ENCODE assay signal across 16 mouse cellular contexts in genomic region chr5:38136247-38136646, GRCm38 (mm10). TPM values are rescaled to one million over a fixed set of nuclear protein-coding genes. Genes with fewer than 3 reads are reported as not detected.
DNase-seq lines count a peak whose midpoint lies in the region; ATAC-seq and TF ChIP-seq lines count a peak whose summit lies in the region.
"Had no signal": no experiment of that assay in that cellular context is flagged by ENCODE, and none has a peak within 500 bp of the region (broad histone marks: within the 10 kb centered on the region; RNA-seq: fewer than 3 reads in every experiment).

No protein-coding gene starts in this region.

- no peaks in the 10 kb centered on the region for H3K4me1 ChIP-seq in hindbrain, embryonic 15.5 days (replicated peaks)
- no peaks in the 10 kb centered on the region for H3K4me1 ChIP-seq in hindbrain, embryonic 12.5 days
- no peaks in the 10 kb centered on the region for H3K4me1 ChIP-seq in hindbrain, postnatal 0 days (ENCODE audit: insufficient read depth, low read length)
- H3K4me1 ChIP-seq: midbrain, embryonic 12.5 days; neural tube, embryonic 12.5 days had no signal

- peaks cover 53% of the 10 kb centered on the region for H3K36me3 ChIP-seq in hindbrain, embryonic 15.5 days
- peaks cover 67% of the 10 kb centered on the region for H3K36me3 ChIP-seq in hindbrain, embryonic 12.5 days
- peaks cover 26% of the 10 kb centered on the region; the same call in 1 of the 2 replicates for H3K36me3 ChIP-seq in hindbrain, postnatal 0 days (ENCODE audit: insufficient read depth, low read length)

- TF ChIP-seq CTCF in hindbrain, postnatal 0 days (IDR thresholded peaks at IDR 0.05; ENCODE audit: low read depth) = no peak

- H3K4me3 ChIP-seq in hindbrain, embryonic 15.5 days = no peak overlapping the region
- H3K4me3 ChIP-seq in hindbrain, embryonic 12.5 days = no peak overlapping the region
- H3K4me3 ChIP-seq in hindbrain, postnatal 0 days (ENCODE audit: low read length) = no peak overlapping the region
- H3K4me3 ChIP-seq: midbrain, embryonic 12.5 days; neural tube, embryonic 12.5 days had no signal

- no peaks in the 10 kb centered on the region for H3K9me3 ChIP-seq in hindbrain, embryonic 15.5 days
- no peaks in the 10 kb centered on the region for H3K9me3 ChIP-seq in hindbrain, embryonic 12.5 days (replicated peaks)
- no peaks in the 10 kb centered on the region for H3K9me3 ChIP-seq in hindbrain, postnatal 0 days (ENCODE audit: low read length)
- H3K9me3 ChIP-seq: midbrain, embryonic 12.5 days; neural tube, embryonic 12.5 days had no signal

- no peak overlapping the region for H3K4me2 ChIP-seq in hindbrain, embryonic 15.5 days
- H3K4me2 ChIP-seq in hindbrain, embryonic 12.5 days (replicated peaks) = no peak overlapping the region
- no peak overlapping the region for H3K4me2 ChIP-seq in hindbrain, postnatal 0 days (ENCODE audit: low read depth, low read length)
- H3K4me2 ChIP-seq: midbrain, embryonic 12.5 days; neural tube, embryonic 12.5 days had no signal

- ATAC-seq in hindbrain, embryonic 15.5 days (ENCODE audit: low FRiP score, low read depth) = 0 out of 2 replicates have a peak, but pooled peaks have one; percentile 39
- no peak for ATAC-seq in hindbrain, embryonic 12.5 days (ENCODE audit: low FRiP score)
- 0 out of 2 replicates have a peak, but pooled peaks have one; percentile 31 for ATAC-seq in hindbrain, postnatal 0 days

- no peaks in the 10 kb centered on the region for H3K27me3 ChIP-seq in hindbrain, embryonic 15.5 days
- no peaks in the 10 kb centered on the region for H3K27me3 ChIP-seq in hindbrain, embryonic 12.5 days
- H3K27me3 ChIP-seq in hindbrain, postnatal 0 days (ENCODE audit: insufficient read depth, low read length) = no peaks in the 10 kb centered on the region
- H3K27me3 ChIP-seq: midbrain, embryonic 12.5 days; neural tube, embryonic 12.5 days had no signal

- no peak overlapping the region for H3K27ac ChIP-seq in hindbrain, embryonic 15.5 days (replicated peaks)
- no peak overlapping the region for H3K27ac ChIP-seq in hindbrain, embryonic 12.5 days
- H3K27ac ChIP-seq in hindbrain, postnatal 0 days = no peak overlapping the region
- H3K27ac ChIP-seq: liver, embryonic 14.5 days; midbrain, embryonic 12.5 days; neural tube, embryonic 12.5 days had no signal

- DNase-seq in hindbrain, postnatal 0 days (ENCODE audit: low spot score) = no peak
- peak; percentile 55 for DNase-seq in kidney, adult 18-20 months
- DNase-seq in kidney, postnatal 25 days = peak; percentile 65 to 85
- DNase-seq in cerebellum, postnatal 10 days = no peak
- DNase-seq in spleen, postnatal 10 days (ENCODE audit: low spot score in 2 of 2) = no peak
- DNase-seq in cerebellum, postnatal 36 days = no peak
- DNase-seq: gastrocnemius, postnatal 14 days; heart, postnatal 14 days; layer of hippocampus, postnatal 36 days; lung, postnatal 36 days; right cerebral cortex, postnatal 4 days had no signal

- no peak overlapping the region for H3K9ac ChIP-seq in hindbrain, embryonic 15.5 days
- H3K9ac ChIP-seq in hindbrain, embryonic 12.5 days = no peak overlapping the region
- no peak overlapping the region for H3K9ac ChIP-seq in hindbrain, postnatal 0 days (replicated peaks; ENCODE audit: low read length)
- H3K9ac ChIP-seq: liver, embryonic 14.5 days; midbrain, embryonic 12.5 days; neural tube, embryonic 12.5 days had no signal

- 92% methylated on average over 9 of the region's 9 CpGs for WGBS in hindbrain, embryonic 15.5 days
- 95% methylated on average over 9 of the region's 9 CpGs for WGBS in hindbrain, embryonic 12.5 days
- 92% methylated on average over 9 of the region's 9 CpGs for WGBS in hindbrain, postnatal 0 days

RNA-seq across cellular contexts. Expression of gene Nsg1, which starts 23.5 kb away (rescaled TPM):
- polyA plus RNA-seq in hindbrain, embryonic 15.5 days (2015; fragmentation: Nextera tagmentation; extraction: Ambion mirVana) = 1,299 and 1,422 TPM in 2 replicates
- 447 and 479 TPM in 2 replicates for polyA plus RNA-seq in hindbrain, embryonic 12.5 days (2016; fragmentation: Nextera tagmentation; extraction: Ambion mirVana)
- 1,011 and 1,051 TPM in 2 replicates for total RNA-seq in hindbrain, postnatal 0 days (2014; rRNA removed)
- 1,463 and 1,578 TPM in 2 replicates for polyA plus RNA-seq in hindbrain, postnatal 0 days (2015; fragmentation: Nextera tagmentation; extraction: Ambion mirVana)

Comparison
In these comparisons a context has a peak if more than half of its experiments do, and no peak if none do; other contexts are left out.
1. DNase-seq: peak in kidney, adult 18-20 months (single experiment) and kidney, postnatal 25 days (2 of 2); none in hindbrain, postnatal 0 days (single experiment), cerebellum, postnatal 10 days (0 of 2), spleen, postnatal 10 days (0 of 2) and cerebellum, postnatal 36 days (0 of 2).